Mouse (Mus musculus): ENCODE results near the gene Cyb561d2. TPM values are rescaled to one million over a fixed set of nuclear protein-coding genes. Genes with fewer than 3 reads are reported as not detected.

Cyb561d2 gene
- polyA plus RNA-seq, 1 experiment from 2014 or later: 34.7 TPM

- no peak for TF ChIP-seq EP300 (IDR thresholded peaks at IDR 0.05)
- TF ChIP-seq CTCF (IDR thresholded peaks at IDR 0.05): no peak
- no peaks in the 10 kb centered on the region for H3K4me1 ChIP-seq (ENCODE audit: insufficient read depth, low read depth, low read length)
These were observed 31.5 kb downstream of the Cyb561d2 start for GRCm38 (mm10) chr9:107510384-107511100.

GRCm38 (mm10) chr9:107508266-107508665, 33.7 kb downstream of the Cyb561d2 start:
- H3K4me3 ChIP-seq (ENCODE audit: low read depth, low read length): no peak overlapping the region
- no peaks in the 10 kb centered on the region for H3K4me1 ChIP-seq (ENCODE audit: insufficient read depth, low read depth, low read length)
- no peak overlapping the region for H3K27ac ChIP-seq (ENCODE audit: low read length)
- DNase-seq (ENCODE audit: low spot score) (no peak), ATAC-seq (no peak)
- no peaks in the 10 kb centered on the region for H3K36me3 ChIP-seq (ENCODE audit: insufficient read depth, low read length)
- H3K4me2 ChIP-seq (replicated peaks; ENCODE audit: low read depth, low read length): no peak overlapping the region
- H3K9ac ChIP-seq (replicated peaks; ENCODE audit: low read depth): no peak overlapping the region
- TF ChIP-seq CTCF (IDR thresholded peaks at IDR 0.05): no peak
- TF ChIP-seq EP300 (IDR thresholded peaks at IDR 0.05): no peak
- WGBS: 53% methylated on average over 10 of the region's 10 CpGs
- H3K27me3 ChIP-seq (replicated peaks; ENCODE audit: insufficient read depth, low read length): no peaks in the 10 kb centered on the region
- H3K9me3 ChIP-seq (ENCODE audit: low read length): no peaks in the 10 kb centered on the region

More at GRCm38 (mm10) chr9:107510384-107511100, 31.5 kb downstream of the Cyb561d2 start:
- H3K27ac ChIP-seq (ENCODE audit: low read length): no peak overlapping the region
- H3K4me3 ChIP-seq (ENCODE audit: low read depth, low read length): no peak overlapping the region
- H3K4me2 ChIP-seq (replicated peaks; ENCODE audit: low read depth, low read length): no peak overlapping the region
- 71% methylated on average over 14 of the region's 14 CpGs for WGBS
- DNase-seq (ENCODE audit: low spot score): no peak
- no peak for ATAC-seq
- H3K36me3 ChIP-seq (ENCODE audit: insufficient read depth, low read length): no peaks in the 10 kb centered on the region
- no peaks in the 10 kb centered on the region for H3K9me3 ChIP-seq (ENCODE audit: low read length)
- H3K9ac ChIP-seq (replicated peaks; ENCODE audit: low read depth): no peak overlapping the region
- H3K27me3 ChIP-seq (replicated peaks; ENCODE audit: insufficient read depth, low read length): no peaks in the 10 kb centered on the region

GRCm38 (mm10) chr9:107504662-107505537, 37.1 kb downstream of the Cyb561d2 start:
- H3K27ac ChIP-seq (ENCODE audit: low read length): no peak overlapping the region
- H3K4me3 ChIP-seq (ENCODE audit: low read depth, low read length): no peak overlapping the region
- DNase-seq (ENCODE audit: low spot score) (no peak), ATAC-seq (no peak)
- H3K9ac ChIP-seq (replicated peaks; ENCODE audit: low read depth): no peak overlapping the region
- no peaks in the 10 kb centered on the region for H3K9me3 ChIP-seq (ENCODE audit: low read length)
- 69% methylated on average over 19 of the region's 19 CpGs for WGBS
- H3K4me1 ChIP-seq (ENCODE audit: insufficient read depth, low read depth, low read length): no peaks in the 10 kb centered on the region
- H3K4me2 ChIP-seq (replicated peaks; ENCODE audit: low read depth, low read length): no peak overlapping the region
- no peak for TF ChIP-seq EP300 (IDR thresholded peaks at IDR 0.05)
- no peak for TF ChIP-seq CTCF (IDR thresholded peaks at IDR 0.05)
- H3K27me3 ChIP-seq (replicated peaks; ENCODE audit: insufficient read depth, low read length): no peaks in the 10 kb centered on the region
- H3K36me3 ChIP-seq (ENCODE audit: insufficient read depth, low read length): no peaks in the 10 kb centered on the region

GRCm38 (mm10) chr9:107502131-107502846, 39.7 kb downstream of the Cyb561d2 start:
- no peak overlapping the region for H3K9ac ChIP-seq (replicated peaks; ENCODE audit: low read depth)
- no peak overlapping the region for H3K4me3 ChIP-seq (ENCODE audit: low read depth, low read length)

GRCm38 (mm10) chr9:107500708-107501286, 41.2 kb downstream of the Cyb561d2 start:
- H3K9ac ChIP-seq (replicated peaks; ENCODE audit: low read depth): no peak overlapping the region
- TF ChIP-seq CTCF (IDR thresholded peaks at IDR 0.05) (no peak), EP300 (IDR thresholded peaks at IDR 0.05) (no peak)
- ATAC-seq: no peak
- no peaks in the 10 kb centered on the region for H3K36me3 ChIP-seq (ENCODE audit: insufficient read depth, low read length)
- H3K4me1 ChIP-seq (ENCODE audit: insufficient read depth, low read depth, low read length): no peaks in the 10 kb centered on the region
- H3K9me3 ChIP-seq (ENCODE audit: low read length): no peaks in the 10 kb centered on the region
- 82% methylated on average over 3 of the region's 3 CpGs for WGBS
- H3K27me3 ChIP-seq (replicated peaks; ENCODE audit: insufficient read depth, low read length): no peaks in the 10 kb centered on the region
- DNase-seq (ENCODE audit: low spot score): no peak
- H3K4me3 ChIP-seq (ENCODE audit: low read depth, low read length): no peak overlapping the region
- H3K4me2 ChIP-seq (replicated peaks; ENCODE audit: low read depth, low read length): no peak overlapping the region
- no peak overlapping the region for H3K27ac ChIP-seq (ENCODE audit: low read length)

More at GRCm38 (mm10) chr9:107502131-107502846, 39.7 kb downstream of the Cyb561d2 start:
- WGBS: 80% methylated on average over 12 of the region's 12 CpGs
- no peak for TF ChIP-seq CTCF (IDR thresholded peaks at IDR 0.05)
- TF ChIP-seq EP300 (IDR thresholded peaks at IDR 0.05): no peak
- no peaks in the 10 kb centered on the region for H3K4me1 ChIP-seq (ENCODE audit: insufficient read depth, low read depth, low read length)
- H3K36me3 ChIP-seq (ENCODE audit: insufficient read depth, low read length): no peaks in the 10 kb centered on the region
- no peak overlapping the region for H3K27ac ChIP-seq (ENCODE audit: low read length)
- H3K4me2 ChIP-seq (replicated peaks; ENCODE audit: low read depth, low read length): no peak overlapping the region
- H3K27me3 ChIP-seq (replicated peaks; ENCODE audit: insufficient read depth, low read length): no peaks in the 10 kb centered on the region
- no peak for DNase-seq (ENCODE audit: low spot score)
- no peak for ATAC-seq
- H3K9me3 ChIP-seq (ENCODE audit: low read length): no peaks in the 10 kb centered on the region
